Mouse (Mus musculus) B cell, adult 2 months (primary cell): ENCODE data around the gene Senp5.

Experiments
- DNase-seq, 2 experiments: peaks; one replicate each; pipeline ENCODE4 v3.0.0; 2022

Senp5 gene

DNA sequence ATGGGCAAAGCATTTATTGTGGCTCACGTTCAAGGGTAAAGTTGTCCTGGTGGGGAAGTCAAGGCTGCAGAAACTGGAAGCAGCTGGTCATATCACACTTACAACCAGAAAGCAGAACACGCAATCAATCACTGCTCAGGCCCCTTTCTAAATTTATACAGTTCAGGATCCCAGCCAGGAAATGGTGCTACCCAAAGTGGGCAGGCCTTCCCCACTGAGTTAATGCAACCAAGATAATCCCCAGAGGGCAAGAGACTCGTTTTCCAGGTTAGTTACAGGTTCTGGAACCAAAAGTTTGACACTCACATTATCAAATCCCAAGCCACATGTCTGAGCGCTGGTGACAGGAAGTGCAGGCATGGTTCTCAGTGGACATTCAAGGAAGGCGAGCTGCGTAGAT, 64.2 kb downstream of the Senp5 start:
- DNase-seq = no peak

DNA sequence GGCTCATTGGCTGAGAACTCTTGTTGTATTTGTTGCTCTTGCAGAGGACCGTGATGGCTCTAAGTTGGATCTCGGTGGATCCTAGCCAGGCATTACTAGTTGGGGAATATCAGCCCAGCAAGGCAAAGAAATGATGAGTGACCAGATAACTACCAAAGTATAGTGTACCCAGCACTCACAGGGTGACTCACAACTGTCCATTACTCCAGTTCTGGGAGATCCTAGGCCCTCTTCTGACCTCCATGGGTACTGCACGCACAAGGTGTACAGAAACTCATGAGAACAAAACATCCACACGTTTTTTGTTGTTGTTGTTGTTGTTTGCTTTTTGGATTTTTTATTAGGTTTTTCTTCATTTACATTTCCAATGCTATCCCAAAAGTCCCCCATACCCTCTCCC, 66.5 kb downstream of the Senp5 start:
- DNase-seq = peak in 1 of 2 experiments; percentile 18

DNA sequence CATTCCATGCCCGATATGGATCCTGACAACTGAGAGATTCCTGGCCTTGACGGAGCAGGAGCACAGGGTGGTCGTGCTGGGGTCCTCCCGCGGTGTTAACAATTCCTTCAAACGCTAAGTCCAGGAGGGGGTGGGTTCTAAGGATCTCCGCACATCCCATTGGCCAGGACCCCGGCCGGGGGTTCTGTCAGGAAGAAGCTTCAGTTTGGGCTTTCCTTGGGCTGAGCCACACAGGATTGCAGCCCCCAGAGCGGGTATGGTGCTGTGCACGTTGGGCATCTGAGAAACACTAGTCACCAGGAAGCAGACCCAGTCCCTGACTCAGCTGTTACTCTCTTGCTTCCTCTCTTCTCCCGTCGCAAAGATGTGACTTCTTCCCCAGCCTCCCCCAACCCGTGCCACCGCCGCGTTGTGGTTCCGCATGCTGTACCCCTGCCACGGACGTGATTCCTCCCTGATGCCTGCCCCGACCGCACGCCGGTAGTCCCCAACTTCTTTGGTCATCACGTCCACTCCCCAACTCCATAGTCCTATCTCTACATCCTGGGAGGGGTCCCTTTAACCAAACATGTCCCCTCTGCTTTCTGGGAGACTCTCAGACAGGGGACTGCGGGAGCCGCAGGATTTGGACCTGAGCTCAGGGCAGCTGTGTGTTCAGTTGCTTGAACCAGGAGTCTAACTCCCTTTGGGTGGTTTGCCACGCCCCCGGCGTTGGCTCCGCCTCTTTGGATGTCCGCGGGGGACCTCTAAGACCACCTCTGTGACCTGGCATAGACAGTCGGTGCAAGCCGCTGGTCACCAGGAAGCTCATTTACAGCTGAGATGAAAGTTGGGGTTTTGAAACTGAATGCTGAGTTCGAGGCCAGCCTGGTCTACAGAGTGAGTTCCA, 67.8 kb downstream of the Senp5 start:
- peak; percentile 42 to 44 for DNase-seq

DNA sequence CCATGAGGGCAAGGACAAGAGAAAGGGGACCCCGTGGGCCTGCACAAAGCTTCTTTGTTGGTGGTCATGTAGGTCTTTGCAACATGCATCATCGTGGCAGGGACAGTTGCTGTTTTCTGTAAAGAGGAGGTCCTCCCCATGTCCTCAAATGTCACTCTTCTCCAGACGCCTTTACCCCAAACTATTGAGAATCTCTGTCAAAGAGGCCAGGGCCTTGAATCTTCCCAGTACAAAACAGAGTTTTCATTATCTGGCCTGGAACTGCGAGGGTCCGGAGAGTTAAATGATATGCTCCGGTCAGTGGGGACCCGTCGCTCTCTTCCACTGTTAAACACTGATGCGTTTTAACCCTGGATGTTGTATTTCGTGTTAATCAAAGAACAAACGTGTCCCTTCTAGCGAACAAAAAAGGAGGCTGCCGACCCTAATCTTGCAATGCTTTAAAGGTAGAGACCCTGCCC, 68.5 kb downstream of the Senp5 start:
- DNase-seq = peak in 1 of 2 experiments; percentile 12

DNA sequence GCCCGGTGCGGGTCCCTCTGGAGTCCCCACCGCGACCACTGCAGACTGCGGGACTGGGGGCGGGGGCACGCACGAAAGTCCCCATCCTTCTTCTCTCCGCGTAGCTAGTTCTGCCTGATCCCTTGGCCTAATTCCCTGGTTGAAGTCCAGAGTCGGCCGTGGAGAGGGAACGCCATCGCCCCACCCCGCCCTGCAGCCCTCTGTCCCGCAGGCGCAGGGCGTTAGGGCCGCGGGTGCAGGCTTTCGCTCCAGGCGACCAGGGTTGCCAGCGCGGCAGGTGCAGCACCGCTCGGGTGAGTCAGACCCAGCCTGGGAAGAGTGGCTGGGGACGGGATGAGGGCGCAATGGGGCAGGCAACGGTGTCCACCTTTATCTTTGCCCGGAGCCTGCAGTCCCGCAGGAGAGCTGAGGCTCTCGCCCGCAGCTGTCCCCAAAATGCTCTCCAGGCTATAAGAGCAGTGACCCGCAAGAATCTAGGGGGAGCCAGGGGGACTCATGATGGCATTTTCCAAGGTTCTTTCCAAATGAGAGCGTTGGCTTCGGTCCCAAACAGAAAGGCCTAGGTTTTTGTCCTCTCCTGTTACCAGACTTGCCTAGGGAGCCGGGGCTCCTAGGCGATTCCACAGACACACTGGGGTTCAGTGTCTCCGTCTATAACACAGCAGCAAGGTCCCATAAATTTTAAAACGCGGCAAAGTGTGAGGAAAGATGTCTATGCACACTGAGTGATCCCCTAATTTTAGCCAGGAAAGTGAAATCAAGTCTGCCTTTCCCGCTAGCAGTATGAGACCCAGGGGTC, 69.1 kb downstream of the Senp5 start, which contains the start of gene Pigz:
TSS of gene Pigz (plus strand) at position 101 of the 799 bp plus-strand sequence.
- DNase-seq = peak; percentile 31 to 37

DNA sequence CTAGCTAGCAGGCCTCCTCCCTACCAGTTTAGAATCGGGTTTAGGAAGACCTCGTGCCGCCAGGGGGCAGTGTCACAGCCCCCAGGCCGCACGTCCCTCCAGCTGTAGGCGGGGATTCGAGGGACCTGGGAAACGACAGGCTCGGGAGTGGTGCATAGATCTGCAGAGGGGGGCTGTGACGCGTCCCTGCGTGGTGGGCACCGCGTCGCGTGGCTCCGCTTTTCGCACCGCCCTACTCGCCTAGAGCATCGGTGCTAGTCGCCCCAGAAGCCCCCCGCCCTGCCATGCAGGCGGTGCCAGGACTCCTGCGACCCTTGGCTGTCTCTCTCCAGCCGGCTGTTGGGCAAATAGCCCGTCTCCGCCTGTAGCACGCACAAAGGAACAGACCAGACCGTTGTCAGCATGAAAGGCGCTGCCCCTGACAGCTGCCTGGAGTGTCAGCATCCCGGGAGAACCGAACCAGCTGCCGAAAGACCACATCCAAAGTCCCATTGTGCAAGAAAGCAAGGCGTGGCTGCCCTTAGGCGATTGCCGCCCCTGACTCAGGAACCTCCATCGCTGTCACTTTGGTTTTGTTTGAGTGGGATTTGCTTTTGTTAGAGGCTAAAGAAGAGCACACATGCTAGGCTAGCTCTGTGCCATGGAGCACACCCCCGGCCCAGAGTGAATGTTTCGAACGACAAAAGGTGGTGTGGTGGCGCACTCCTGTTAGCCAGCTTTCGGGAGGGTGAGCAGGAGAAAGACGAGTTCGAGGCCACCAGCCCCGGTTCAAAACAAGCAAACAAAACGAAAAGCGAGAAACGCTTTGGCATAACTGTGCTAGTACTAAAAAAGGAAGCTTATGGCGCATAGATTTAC, 70.0 kb downstream of the Senp5 start:
- peak; percentile 80 to 81 for DNase-seq

DNA sequence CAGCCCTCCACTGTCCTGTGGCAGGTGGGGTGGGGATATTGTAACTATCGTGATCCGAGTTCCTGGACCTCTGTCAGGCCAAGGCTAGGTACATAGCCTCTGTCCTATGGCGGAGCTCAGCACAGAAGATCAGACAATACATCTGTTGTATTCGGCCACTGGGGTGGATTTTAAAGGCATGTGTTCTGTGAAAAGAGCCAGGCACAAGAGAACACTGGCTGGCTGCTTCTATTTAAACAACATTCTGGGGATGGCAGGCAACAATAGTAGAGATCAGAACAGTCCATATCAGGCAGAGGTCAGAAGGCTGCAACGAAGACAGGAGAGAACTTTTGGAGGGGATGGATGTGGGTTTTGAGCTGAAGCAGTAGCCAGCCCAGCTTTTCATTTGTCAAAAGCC, 70.8 kb downstream of the Senp5 start:
- DNase-seq = no peak

DNA sequence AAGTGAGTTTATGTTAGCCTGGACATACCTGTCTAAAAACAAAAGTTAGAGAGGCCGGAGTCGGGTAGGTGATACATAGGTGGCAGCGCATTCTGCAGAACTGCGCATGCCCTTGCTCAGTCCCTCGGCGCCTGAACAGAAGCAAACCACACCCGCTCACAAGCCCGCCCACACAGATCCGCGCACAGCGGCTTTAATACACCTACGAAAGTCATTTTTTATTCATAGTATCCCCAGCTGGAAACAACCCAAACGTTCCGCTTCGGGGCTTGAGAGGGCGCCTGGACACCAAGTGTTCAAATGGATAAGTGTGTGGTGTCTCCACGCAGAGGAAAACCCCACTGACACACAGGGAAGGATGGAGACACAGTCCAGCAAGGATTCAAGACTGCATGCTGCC, 71.8 kb downstream of the Senp5 start:
- no peak for DNase-seq

DNA sequence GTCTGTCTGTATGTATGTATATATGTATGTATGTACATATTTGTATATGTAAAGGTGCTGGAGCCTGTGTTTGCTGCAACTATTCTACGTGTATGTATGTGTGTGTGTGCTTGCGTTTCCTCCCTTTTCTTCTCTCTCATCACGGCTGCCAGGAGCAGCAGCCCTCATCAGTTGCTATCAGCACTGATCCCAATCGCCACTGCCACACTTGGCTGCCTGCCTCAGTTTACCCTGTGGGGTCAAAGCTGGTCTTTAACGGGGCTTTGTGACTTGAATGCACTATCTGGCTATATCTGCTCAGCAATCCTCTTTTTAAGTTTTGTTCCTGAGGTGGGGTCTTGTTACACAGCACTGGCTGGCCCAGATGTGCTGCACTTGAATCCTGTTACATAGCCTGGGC, 75.7 kb downstream of the Senp5 start:
- no peak for DNase-seq

DNA sequence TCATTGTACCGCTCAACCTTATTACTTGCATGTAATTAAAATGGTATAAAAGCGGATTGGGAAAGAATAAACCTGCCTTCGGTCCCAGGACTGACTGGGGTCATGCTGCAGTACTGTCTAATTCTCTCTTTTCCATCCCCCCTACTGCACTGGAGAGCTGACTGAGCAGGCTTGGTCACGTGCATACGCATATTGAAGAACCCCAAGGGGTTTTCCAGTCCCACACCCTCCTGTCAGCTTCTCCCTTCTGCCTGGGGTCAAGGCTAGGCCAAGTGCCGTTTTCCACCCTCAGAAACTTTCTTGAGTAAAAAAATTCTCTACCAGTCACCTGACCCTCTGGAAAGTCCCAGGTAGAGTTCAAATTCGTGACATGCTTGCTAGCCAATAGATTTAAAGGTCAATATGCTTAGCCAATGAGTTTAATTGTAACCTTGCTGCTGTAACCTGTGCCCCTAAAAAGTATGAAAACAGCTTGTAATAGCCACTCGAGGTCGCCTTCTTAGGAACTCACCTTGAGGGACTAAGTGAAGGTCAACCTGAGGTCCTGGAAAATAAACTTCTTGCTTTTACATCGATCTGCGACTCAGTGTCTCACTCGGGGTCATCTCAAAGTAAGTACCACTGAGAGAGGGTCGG, 76.4 kb downstream of the Senp5 start:
- no peak for DNase-seq

DNA sequence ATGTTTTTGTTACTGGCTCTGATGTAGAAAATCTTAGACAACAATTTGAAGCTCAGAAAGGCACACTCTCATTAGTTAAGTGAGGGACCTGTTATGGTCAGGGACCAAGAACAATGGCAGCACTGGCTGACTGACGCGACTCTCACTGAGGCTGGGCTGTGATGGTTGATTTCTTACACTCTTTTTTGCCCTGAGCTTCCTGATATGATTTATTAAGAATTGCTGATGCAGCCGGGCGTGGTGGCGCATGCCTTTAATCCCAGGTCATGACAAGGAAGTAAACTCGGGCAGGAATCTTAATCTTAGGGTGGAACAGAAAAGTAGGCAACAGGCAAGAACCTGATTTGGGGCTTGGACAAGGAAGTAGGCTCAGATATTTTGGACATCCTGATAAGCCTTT, 77.0 kb downstream of the Senp5 start:
- no peak for DNase-seq

DNA sequence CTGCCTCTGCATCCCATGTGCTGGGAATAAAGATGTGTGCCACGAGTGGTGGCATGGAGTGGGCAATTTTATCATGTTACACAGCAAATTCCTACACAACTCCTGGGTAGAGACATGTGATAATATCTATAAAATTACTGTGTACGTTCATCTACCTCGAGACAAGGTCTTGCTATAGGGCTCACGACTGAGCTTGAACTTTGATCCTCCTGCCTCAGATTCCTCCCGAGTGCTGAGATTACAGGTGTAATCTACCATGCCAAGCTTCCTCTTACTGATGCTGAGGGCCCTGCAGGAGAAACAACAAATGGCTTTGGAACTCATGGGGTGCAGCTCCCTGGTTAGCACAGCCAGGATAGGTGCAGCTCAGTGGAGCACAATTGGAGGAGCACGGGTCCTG, 78.7 kb downstream of the Senp5 start:
- DNase-seq = no peak

DNA sequence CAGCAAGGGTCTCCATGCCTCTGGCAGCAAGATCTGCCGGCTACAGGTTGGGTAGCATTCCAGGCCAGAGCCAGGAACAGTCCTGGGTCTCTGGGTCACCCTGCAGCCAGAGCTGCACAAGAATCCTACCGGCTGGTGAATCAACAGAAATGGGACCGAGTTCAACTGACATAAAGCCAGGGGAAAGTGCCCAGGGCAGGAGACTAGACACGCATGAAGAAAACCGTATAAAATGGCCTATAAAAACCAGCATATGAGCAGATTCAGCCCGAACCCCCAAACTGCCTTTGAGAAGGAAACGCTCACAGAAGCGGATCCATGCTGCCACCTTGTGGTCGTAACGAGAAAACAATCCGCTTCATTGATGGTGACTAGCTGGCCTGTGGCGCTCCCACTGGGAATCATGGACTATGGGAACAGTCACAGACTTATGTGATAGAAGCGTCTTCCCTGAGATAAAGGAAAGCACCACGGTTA, 84.8 kb downstream of the Senp5 start:
- DNase-seq = peak; percentile 67 to 72

DNA sequence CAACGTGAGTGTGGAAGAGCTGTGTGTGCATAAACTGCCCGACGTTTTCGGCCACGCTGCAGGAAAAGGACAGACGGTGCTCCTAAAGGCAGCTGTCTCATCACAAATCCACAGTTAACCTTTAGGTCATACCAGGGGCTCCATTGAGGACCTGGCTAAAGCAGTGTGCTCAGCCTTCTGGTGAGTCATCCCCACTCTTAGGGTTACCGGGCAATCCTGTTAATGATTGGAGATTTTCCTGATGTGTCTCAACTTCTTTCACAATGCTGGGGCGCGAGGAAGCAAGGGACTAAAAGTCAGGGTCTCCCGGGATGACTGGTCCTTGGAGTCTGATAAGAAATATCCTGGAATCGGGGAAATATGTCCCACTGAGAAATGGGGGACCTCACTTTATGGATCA, 85.3 kb downstream of the Senp5 start:
- DNase-seq = no peak

DNA sequence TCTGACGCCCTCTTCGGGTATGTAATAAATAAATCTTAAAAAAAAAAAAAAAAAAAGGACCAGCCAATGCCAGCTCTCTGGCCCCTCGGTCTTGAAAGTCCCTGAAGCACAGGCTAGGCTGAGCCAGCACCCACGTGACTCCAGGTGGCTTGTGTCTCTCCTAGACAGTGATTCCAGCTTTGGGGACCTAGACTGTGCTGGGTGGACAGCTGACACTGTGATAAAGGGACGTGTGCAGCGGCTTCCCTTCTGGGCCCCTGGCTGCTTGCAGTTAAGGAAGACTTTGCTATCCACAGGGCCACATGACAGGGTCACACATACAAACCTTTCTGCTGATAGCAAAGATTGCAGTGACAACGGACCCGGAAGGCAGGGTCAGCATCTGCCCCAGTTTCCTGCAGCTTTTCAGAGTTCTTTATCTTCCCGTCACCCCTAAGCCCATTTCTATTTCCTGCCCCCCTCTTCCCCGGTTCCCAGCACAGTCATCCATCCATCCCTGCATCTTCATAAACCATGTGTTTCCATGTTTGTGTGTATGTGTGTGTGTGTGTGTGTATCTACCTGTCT, 92.7 kb downstream of the Senp5 start:
- DNase-seq = no peak
